ENCODE assay signal across 22 mouse cellular contexts in the genomic region with DNA sequence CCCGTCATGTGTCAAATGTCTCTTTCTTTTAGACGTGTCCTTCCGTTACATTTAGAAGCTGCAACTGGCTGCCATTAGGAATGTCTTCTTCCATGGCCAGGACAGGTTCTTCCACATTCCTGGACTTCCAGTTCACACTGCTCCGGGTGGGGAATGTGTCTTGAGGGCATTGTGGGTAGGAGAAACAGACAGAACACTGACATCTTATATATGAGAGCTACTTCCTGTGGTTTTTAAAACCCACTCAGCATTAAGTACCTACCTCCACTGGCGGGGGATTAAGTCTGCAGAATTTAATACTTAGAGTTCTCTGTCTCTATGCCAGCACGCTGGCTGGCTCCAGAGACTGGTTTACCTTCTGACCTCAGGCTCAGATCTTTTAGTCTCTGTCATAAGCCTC. TPM values are rescaled to one million over a fixed set of nuclear protein-coding genes. Genes with fewer than 3 reads are reported as not detected.
DNase-seq lines count a peak whose midpoint lies in the region; ATAC-seq and TF ChIP-seq lines count a peak whose summit lies in the region.
"Had no signal": no experiment of that assay in that cellular context is flagged by ENCODE, and none has a peak within 500 bp of the region (broad histone marks: within the 10 kb centered on the region; RNA-seq: fewer than 3 reads in every experiment).

No protein-coding gene starts in this region.

- H3K36me3 ChIP-seq in lung, embryonic 14.5 days (ENCODE audit: insufficient read depth): no peaks in the 10 kb centered on the region
- H3K36me3 ChIP-seq in embryonic facial prominence, embryonic 10.5 days (replicated peaks): no peaks in the 10 kb centered on the region
- H3K36me3 ChIP-seq: embryonic facial prominence, embryonic 12.5 days; forebrain, embryonic 12.5 days; heart, embryonic 10.5 days; hindbrain, embryonic 10.5 days had no signal

- H3K4me2 ChIP-seq in lung, embryonic 14.5 days: no peak overlapping the region
- H3K4me2 ChIP-seq: embryonic facial prominence, embryonic 12.5 days; forebrain, embryonic 12.5 days; hindbrain, embryonic 14.5 days had no signal

- 54% methylated on average over 6 of the region's 6 CpGs for WGBS in lung, embryonic 14.5 days
- 79% methylated on average over 6 of the region's 6 CpGs for WGBS in embryonic facial prominence, embryonic 10.5 days

- no peak overlapping the region for H3K27ac ChIP-seq in lung, embryonic 14.5 days (ENCODE audit: low read depth)
- H3K27ac ChIP-seq in embryonic facial prominence, embryonic 10.5 days (replicated peaks): no peak overlapping the region
- H3K27ac ChIP-seq: embryonic facial prominence, embryonic 12.5 days; forebrain, embryonic 12.5 days; gastrocnemius, adult 2 months; heart, embryonic 10.5 days; hindbrain, embryonic 10.5 days; hindbrain, embryonic 14.5 days had no signal

- ATAC-seq in lung, embryonic 14.5 days (ENCODE audit: insufficient read depth): peak; percentile 64; the same call in 1 of the 2 replicates
- ATAC-seq: forebrain, embryonic 16.5 days; Patski had no signal

- H3K9me3 ChIP-seq in lung, embryonic 14.5 days (ENCODE audit: low read depth, low read length): no peaks in the 10 kb centered on the region
- H3K9me3 ChIP-seq in embryonic facial prominence, embryonic 10.5 days: no peaks in the 10 kb centered on the region
- H3K9me3 ChIP-seq: embryonic facial prominence, embryonic 12.5 days; forebrain, embryonic 12.5 days; heart, embryonic 10.5 days; hindbrain, embryonic 10.5 days had no signal

- no peak overlapping the region for H3K9ac ChIP-seq in lung, embryonic 14.5 days
- H3K9ac ChIP-seq: embryonic facial prominence, embryonic 12.5 days; forebrain, embryonic 12.5 days; hindbrain, embryonic 14.5 days had no signal

- H3K4me3 ChIP-seq in lung, embryonic 14.5 days (ENCODE audit: low read depth, low read length): no peak overlapping the region
- H3K4me3 ChIP-seq in embryonic facial prominence, embryonic 10.5 days: no peak overlapping the region
- H3K4me3 ChIP-seq: embryonic facial prominence, embryonic 12.5 days; forebrain, embryonic 12.5 days; gastrocnemius, adult 2 months; heart, embryonic 10.5 days; hindbrain, embryonic 10.5 days had no signal

- no peak for TF ChIP-seq CTCF in lung, embryonic 14.5 days (IDR thresholded peaks at IDR 0.05; ENCODE audit: low read depth)

- H3K4me1 ChIP-seq in lung, embryonic 14.5 days (ENCODE audit: insufficient read depth): no peaks in the 10 kb centered on the region
- H3K4me1 ChIP-seq in embryonic facial prominence, embryonic 10.5 days: peaks cover 4% of the 10 kb centered on the region; the same call in 1 of the 2 replicates
- H3K4me1 ChIP-seq: embryonic facial prominence, embryonic 12.5 days; heart, embryonic 10.5 days; hindbrain, embryonic 10.5 days had no signal

- DNase-seq in lung, embryonic 14.5 days: peak; percentile 51
- DNase-seq in lung, postnatal 4 days: no peak
- peak; percentile 34 for DNase-seq in embryonic facial prominence, embryonic 10.5 days (ENCODE audit: low spot score)
- DNase-seq in forelimb bud, embryonic 11.5 days (ENCODE audit: low read depth, low spot score): peak; percentile 19
- no peak for DNase-seq in T-cell, adult 2 months (ENCODE audit: low spot score)
- no peak for DNase-seq in layer of hippocampus, postnatal 25 days (ENCODE audit: extremely low spot score in 1 of 2, low spot score in 1 of 2)
- DNase-seq: adrenal gland, adult 8-10 months; adrenal gland, postnatal 36 days; cerebellum, adult 2 months; cerebellum, postnatal 10 days; gastrocnemius, adult 2 months; gastrocnemius, postnatal 25 days; heart, adult 18-20 months; heart, postnatal 14 days had no signal

- H3K27me3 ChIP-seq in lung, embryonic 14.5 days (ENCODE audit: insufficient read depth, low read length): no peaks in the 10 kb centered on the region
- no peaks in the 10 kb centered on the region for H3K27me3 ChIP-seq in embryonic facial prominence, embryonic 10.5 days (replicated peaks; ENCODE audit: low read depth, poor library complexity, severe bottlenecking)
- H3K27me3 ChIP-seq: embryonic facial prominence, embryonic 12.5 days had no signal

RNA-seq across cellular contexts. Expression of a gene that starts 24.0 kb away (rescaled TPM):
- polyA plus RNA-seq in lung, embryonic 14.5 days (2014; fragmentation: Nextera tagmentation; extraction: Ambion mirVana): 0.01 TPM in 1 of 2 replicates, not detected in the other
- 0.02 and 0.04 TPM in 2 replicates for polyA plus RNA-seq in embryonic facial prominence, embryonic 10.5 days (2016; fragmentation: Nextera tagmentation; extraction: Ambion mirVana)
- total RNA-seq in layer of hippocampus, postnatal 25 days (2021): 1 to 10 TPM; 2.9 to 3.8 TPM
- total RNA-seq: gastrocnemius, adult 2 months; gastrocnemius, postnatal 25 days had no signal
- polyA plus RNA-seq: heart, embryonic 14.5 days had no signal

Comparison
In these comparisons a context has a peak if more than half of its experiments do, and no peak if none do; other contexts are left out.
1. DNase-seq: peak in lung, embryonic 14.5 days (single experiment), embryonic facial prominence, embryonic 10.5 days (single experiment) and forelimb bud, embryonic 11.5 days (single experiment); none in lung, postnatal 4 days (0 of 2), T-cell, adult 2 months (single experiment) and layer of hippocampus, postnatal 25 days (0 of 2).